Mouse (Mus musculus): ENCODE results near the gene Palld. TPM values are rescaled to one million over a fixed set of nuclear protein-coding genes. Genes with fewer than 3 reads are reported as not detected.

The Palld gene
- total RNA-seq, 2 experiments from 2014 or later = 91.3 to 94.6 TPM

DNA sequence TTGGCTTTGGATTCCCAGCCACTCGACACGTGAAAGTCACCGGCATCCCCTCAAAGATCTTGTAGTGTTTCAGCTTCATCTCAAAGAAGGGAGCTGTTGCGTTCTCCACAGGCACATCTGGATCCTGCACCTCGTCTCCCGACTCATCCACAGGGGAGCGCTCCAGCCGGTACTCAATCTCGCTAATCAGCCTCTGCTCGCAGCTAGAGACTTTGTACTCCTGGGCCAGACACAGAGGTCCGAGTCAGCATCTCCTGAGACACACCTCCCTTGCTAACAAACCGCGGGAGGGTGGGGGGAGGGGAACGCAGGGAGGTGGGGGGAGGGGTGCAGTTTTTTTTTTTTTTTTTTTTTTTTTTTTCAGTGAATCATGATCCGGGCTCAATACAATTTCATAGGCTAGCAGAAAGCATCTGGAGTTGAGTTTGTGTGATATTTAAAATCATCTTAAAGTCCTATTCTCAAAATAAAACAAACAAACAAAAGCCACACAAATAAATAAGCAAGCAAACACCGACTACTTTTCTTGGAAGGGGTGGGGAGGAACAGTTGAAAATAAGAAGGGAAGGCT is 369.0 kb downstream of the Palld start:
- no peak for DNase-seq
- intact Hi-C loops (cut with DNase I) = loop anchor here (10.0 kb wide), 1 partner anchor 521 kb away; no protein-coding TSS in a partner anchor

DNA sequence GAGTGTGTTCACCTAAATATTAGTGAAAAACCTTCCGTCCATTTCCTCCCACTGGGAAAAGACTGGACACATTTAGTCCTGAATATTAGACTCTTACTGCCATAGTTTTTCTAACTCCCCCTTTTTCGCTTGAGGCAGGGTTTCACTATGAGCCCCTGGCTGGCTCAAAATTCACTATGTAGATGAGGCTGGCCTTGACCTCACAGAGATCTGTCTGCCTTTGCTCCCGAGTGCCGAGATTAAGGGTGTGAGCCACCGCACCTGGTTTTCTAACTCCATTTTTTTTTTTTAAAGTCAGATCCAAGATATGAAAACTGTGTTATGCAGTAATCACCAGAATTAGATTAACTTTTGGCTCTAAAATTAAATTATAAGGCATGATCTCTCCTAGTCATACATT is 369.7 kb downstream of the Palld start:
- no peak for DNase-seq
- intact Hi-C loops (cut with DNase I) = loop anchor here (10.0 kb wide), 1 partner anchor 522 kb away; no protein-coding TSS in a partner anchor

DNA sequence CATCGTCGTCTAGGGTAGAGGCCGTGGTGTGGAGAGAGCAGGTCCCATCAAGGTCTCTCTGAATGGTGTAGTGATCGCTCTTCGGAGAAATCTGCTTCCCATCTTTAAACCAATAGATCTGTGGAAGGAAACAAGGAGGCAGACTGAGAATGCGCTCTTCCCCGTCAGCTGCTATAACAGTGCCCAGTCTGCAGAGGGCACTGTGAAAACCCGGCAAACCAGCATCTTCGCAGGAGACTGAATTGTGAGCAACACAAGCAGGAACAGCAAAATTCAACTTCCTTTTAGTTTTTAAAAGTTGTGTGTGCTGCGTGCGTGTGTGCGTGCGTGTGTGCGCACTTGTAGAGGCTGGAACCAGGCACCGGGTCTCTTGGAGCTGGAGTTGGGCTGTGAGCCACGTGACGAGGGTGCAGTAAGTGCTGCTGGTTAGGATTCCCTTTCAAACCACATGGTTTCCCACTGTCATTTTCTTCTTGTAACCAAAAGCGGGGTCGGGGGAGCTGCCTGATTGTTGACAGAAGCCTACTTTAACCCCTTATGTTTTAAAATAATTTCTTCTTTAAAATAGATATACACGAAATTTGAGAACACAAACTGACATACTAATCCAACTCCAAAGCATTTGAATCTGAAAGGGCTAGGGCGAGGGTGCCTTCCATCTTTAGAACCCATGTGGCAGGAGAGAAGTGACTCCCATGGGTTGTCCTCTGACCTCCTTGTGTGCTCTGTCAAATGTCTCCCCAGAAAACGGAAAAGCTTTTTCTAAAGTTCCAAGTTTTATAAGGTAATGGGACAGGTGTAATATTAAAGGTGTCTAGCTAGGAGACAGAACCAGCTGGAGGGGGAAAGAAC is 370.3 kb downstream of the Palld start:
- intact Hi-C loops (cut with DNase I) = loop anchor here (10.0 kb wide), 1 partner anchor 523 kb away; no protein-coding TSS in a partner anchor
- no peak for DNase-seq

- no peak for DNase-seq
Measured at GRCm38 (mm10) chr8:61528642-61529041, 373.8 kb downstream of the Palld start.

DNA sequence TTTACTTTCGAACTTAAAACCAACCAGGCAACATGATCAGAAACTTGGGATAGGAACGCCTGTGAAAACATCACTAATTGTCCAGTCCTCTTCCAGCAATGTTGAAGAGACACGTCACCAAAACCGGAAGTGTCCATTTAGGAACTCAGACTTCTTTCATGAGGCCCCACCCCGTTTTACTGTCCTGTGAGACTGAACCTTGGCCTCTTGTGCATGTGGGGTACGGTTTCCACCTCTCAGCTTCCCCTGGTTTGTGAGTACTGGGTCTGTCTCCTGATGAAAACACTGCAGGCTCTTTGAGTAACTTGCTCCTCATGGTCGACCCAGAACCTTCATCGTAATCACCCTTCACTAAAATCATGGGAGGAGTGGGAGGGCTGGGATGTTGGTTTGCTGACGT is 374.3 kb downstream of the Palld start:
- intact Hi-C loops (cut with DNase I) = no loop called here
- DNase-seq = no peak

More at GRCm38 (mm10) chr8:61528642-61529041, 373.8 kb downstream of the Palld start:
- intact Hi-C loops (cut with DNase I) = no loop called here

DNA sequence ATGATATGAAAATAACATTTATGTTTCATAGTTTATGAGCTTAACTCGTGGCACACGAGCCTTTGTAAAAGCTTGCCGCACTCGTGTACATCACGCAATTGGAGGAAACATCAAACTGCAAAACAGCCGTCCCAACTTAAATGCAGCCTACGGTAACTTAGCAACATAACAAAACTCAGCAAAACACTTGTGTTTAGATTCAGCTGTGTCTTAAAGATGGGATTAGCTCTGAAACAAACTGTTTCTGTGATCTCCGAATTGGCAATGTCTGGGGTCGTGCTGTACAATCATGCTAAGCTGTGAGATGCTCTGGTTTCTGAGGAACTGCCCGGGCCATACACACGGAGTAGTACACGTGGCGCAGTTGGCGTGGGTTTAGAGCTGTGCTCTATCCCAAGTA is 375.5 kb downstream of the Palld start:
- intact Hi-C loops (cut with DNase I) = no loop called here

GRCm38 (mm10) chr8:61522132-61522531 is 380.4 kb downstream of the Palld start:
- intact Hi-C loops (cut with DNase I) = no loop called here
- no peak for DNase-seq

More for the DNA sequence above, 375.5 kb downstream of the Palld start:
- no peak for DNase-seq

DNA sequence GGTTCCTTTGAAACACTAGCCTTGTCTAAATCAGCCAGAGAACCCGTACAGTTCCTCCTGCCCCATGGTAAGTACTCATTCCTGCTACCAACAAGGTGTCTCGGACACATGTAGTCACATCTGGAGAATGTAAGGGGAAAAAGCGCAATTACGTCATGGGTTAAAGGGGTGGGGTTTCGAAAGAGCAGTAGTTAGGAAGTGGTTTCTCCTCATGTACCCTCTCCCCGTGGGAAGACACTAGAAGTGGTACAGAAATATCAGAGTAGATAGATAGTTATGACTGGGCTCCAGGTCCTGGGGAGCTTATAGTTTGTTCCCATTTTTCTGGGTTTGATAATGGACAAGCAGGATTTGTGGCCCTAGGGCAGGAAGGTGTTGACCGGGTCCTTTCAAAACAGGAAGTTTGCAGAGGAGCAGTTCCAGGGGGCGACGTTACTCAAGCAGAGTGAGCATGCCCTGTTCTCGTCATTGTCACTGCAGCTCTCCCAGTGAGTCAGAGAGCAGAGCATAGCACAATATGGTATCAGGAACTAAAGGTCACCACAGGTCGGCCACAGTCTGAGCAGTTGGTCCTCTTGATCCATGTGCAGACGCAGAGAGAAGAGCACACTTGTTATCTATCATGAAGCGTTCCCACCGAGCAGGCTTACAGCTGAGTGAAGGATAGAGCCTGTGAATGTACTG is 384.8 kb downstream of the Palld start:
- no peak for DNase-seq
- intact Hi-C loops (cut with DNase I) = loop anchor here (2.0 kb wide), 1 partner anchor 475 kb away; no protein-coding TSS in a partner anchor

- intact Hi-C loops (cut with DNase I) = loop anchor here (2.0 kb wide), 1 partner anchor 474 kb away; no protein-coding TSS in a partner anchor
Measured at GRCm38 (mm10) chr8:61516745-61517501, 385.6 kb downstream of the Palld start.

GRCm38 (mm10) chr8:61515931-61516744 is 386.4 kb downstream of the Palld start:
- peak; percentile 60 to 69 for DNase-seq
- intact Hi-C loops (cut with DNase I) = loop anchor here (2.0 kb wide), 1 partner anchor 473 kb away; no protein-coding TSS in a partner anchor

More at GRCm38 (mm10) chr8:61516745-61517501, 385.6 kb downstream of the Palld start:
- DNase-seq = no peak

GRCm38 (mm10) chr8:61515110-61515930 is 387.2 kb downstream of the Palld start:
- no peak for DNase-seq
- intact Hi-C loops (cut with DNase I) = no loop called here

- intact Hi-C loops (cut with DNase I) = no loop called here
- no peak for DNase-seq
Measured at GRCm38 (mm10) chr8:61502277-61502676, 400.2 kb downstream of the Palld start.

- intact Hi-C loops (cut with DNase I) = no loop called here
- DNase-seq = no peak
Measured at GRCm38 (mm10) chr8:61500914-61501313, 401.6 kb downstream of the Palld start.

DNA sequence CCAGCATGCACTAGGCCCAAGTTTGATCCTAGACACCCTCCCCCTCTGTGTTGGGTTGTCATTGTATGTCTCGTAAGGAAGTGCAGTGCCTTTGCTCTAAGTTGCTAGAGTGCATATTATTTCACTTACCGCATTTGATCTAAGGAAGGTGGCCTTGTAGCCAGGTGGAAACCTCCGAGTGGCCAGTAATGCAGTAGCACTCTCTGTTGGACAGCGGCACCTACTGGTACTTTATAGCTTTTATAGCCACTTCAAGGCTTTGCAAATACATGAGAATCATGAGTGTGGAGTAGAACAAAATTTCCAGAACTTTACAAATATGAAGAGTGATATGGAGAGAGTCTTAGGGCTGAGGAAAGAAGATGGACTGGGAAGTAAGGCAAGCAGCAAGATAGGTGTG is 403.5 kb downstream of the Palld start:
- intact Hi-C loops (cut with DNase I) = no loop called here
- no peak for DNase-seq

DNA sequence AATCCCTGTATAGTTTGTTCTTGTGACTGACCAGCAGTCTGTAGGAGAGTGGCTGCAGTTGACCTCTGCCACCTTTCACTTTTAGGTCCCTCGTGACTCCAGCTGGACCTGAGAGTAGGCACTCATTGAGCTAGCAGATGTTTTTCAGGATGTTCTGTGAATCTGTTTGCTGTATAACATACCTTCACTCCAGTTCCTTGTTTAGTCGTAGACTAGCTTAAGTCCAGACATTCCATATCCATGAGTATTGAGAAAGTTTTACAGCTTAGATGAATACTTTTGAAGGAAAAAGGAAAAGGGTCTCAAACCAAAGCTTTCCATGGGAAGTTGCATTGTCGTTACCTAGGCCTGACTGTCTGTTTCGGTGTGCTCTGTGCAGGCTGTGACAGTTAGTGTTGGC is 405.4 kb downstream of the Palld start:
- DNase-seq = no peak
- intact Hi-C loops (cut with DNase I) = no loop called here

- no peak for DNase-seq
- intact Hi-C loops (cut with DNase I) = no loop called here
Measured at GRCm38 (mm10) chr8:61488631-61489030, 413.9 kb downstream of the Palld start.

- DNase-seq = peak; percentile 74 to 78
- intact Hi-C loops (cut with DNase I) = no loop called here
Measured at GRCm38 (mm10) chr8:61487597-61488156, 414.8 kb downstream of the Palld start, which contains the start of gene Cbr4. Gene Cbr4 (plus strand): TSS chr8:61487734.

DNA sequence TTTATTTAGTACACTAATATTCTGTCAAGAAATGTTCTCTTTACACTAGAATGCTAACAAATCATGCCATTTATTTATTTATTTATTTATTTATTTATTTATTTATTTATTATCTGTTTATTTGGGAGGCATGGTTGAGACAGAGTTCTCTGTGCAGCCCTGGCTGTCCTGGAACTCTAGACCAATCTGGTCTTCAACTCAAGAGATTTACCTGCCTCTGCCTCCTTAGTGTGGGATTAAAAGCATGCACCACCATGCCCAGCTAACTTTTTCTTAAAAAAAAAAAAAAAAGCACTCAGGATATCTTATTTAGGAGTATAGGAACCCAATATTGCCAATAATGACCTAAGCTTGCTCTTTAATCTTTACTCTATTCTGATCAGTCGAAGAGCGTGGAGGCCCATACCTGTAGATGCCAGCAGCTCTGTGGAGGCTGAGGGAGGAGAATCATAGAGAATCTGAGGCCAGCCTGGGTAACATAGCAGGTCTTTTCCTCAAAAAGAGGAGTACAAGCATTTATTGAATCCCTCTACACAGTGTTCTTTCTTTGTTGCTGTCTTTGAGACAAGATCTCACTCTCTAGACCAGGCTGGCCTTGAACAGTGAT is 415.5 kb downstream of the Palld start:
- no peak for DNase-seq
- intact Hi-C loops (cut with DNase I) = no loop called here

All from gastrocnemius, postnatal 36 days (tissue).